8 mouse cellular contexts compared by ENCODE assay signal in the genomic region with DNA sequence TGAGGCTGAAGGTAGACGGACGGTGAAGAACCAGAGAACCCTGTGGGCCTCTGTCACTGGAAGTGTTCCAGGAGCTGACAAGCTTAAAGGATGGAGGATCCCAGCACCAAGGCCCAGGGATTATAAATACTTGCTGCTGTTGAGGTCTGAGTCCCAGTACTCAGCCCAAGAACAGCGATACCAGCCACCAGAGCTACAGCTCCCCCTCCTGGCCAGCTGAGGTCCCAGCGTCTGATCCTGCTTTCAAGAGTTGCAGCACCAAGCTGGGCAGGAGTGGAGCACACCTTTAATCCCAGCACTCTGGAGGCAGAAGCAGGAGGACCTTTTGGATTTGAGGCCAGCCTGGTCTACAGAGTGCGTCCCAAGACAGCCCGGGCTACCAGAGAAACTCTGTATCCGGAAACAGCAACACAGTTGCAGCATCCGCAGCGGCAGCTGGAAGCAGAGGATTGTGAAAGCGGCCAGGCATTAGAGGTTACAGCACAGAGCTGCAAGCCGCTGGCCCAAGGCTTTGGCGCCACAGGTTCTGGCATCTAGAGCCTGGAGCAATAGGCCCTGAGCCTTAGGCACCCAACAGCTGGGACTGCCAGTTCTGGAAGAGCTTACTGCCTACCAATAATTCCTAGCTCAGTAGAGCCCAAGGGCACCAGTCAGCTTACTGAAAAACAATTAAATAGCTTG. TPM values are rescaled to one million over a fixed set of nuclear protein-coding genes. Genes with fewer than 3 reads are reported as not detected.
DNase-seq lines count a peak whose midpoint lies in the region; ATAC-seq and TF ChIP-seq lines count a peak whose summit lies in the region.

No protein-coding gene starts in this region.

- intact Hi-C loops in heart, adult 2 months (cut with DNase I) = loop anchor here (2.0 kb wide), 1 partner anchor 40 kb away; no protein-coding TSS in a partner anchor

- no peaks in the 10 kb centered on the region for H3K9me3 ChIP-seq in midbrain, embryonic 10.5 days (replicated peaks)
- H3K9me3 ChIP-seq in midbrain, embryonic 16.5 days (replicated peaks; ENCODE audit: control insufficient read depth, low read length, poor library complexity, severe bottlenecking) = no peaks in the 10 kb centered on the region
- no peaks in the 10 kb centered on the region for H3K9me3 ChIP-seq in embryonic facial prominence, embryonic 10.5 days

- WGBS in midbrain, embryonic 10.5 days = 37% methylated on average over 12 of the region's 12 CpGs
- WGBS in midbrain, embryonic 16.5 days = 40% methylated on average over 12 of the region's 12 CpGs
- WGBS in embryonic facial prominence, embryonic 10.5 days = 33% methylated on average over 12 of the region's 12 CpGs
- WGBS in heart, adult 2 months = 42% methylated on average over 12 of the region's 12 CpGs

- ATAC-seq in midbrain, embryonic 16.5 days = no peak; the same call in 1 of the 2 replicates

- H3K4me2 ChIP-seq in midbrain, embryonic 16.5 days (ENCODE audit: low read length) = no peak overlapping the region

- TF ChIP-seq EP300 in heart, adult 2 months (IDR thresholded peaks at IDR 0.05; ENCODE audit: insufficient read depth, low read depth, low read length) = 0 out of 2 replicates have a peak, but pooled peaks have one; percentile 21

- peaks cover 22% of the 10 kb centered on the region for H3K27me3 ChIP-seq in midbrain, embryonic 10.5 days (ENCODE audit: low read depth, poor library complexity, severe bottlenecking)
- H3K27me3 ChIP-seq in midbrain, embryonic 16.5 days (ENCODE audit: control insufficient read depth, insufficient read depth, low read depth, low read length) = no peaks in the 10 kb centered on the region
- peaks cover 19% of the 10 kb centered on the region for H3K27me3 ChIP-seq in embryonic facial prominence, embryonic 10.5 days (replicated peaks; ENCODE audit: low read depth, poor library complexity, severe bottlenecking)
- H3K27me3 ChIP-seq in heart, adult 2 months (ENCODE audit: control insufficient read depth, insufficient read depth, low read length) = no peaks in the 10 kb centered on the region
- H3K27me3 ChIP-seq in splenic B cell, adult 2 months (ENCODE audit: control insufficient read depth, insufficient read depth, low read length, poor library complexity, severe bottlenecking) = no peaks in the 10 kb centered on the region

- no peaks in the 10 kb centered on the region for H3K79me2 ChIP-seq in heart, adult 2 months (replicated peaks; ENCODE audit: control insufficient read depth, insufficient read depth, low read length)

- H3K27ac ChIP-seq in midbrain, embryonic 10.5 days (replicated peaks) = 0 out of 2 replicates have a peak overlapping the region, but pooled peaks have one; percentile 4
- no peak overlapping the region for H3K27ac ChIP-seq in midbrain, embryonic 16.5 days (ENCODE audit: low read length)
- H3K27ac ChIP-seq in embryonic facial prominence, embryonic 10.5 days (replicated peaks) = no peak overlapping the region
- H3K27ac ChIP-seq in heart, adult 2 months = no peak overlapping the region

- peak; percentile 92 for TF ChIP-seq CTCF in heart, adult 2 months (IDR thresholded peaks at IDR 0.05)

- TF ChIP-seq POLR2A in heart, adult 2 months (IDR thresholded peaks at IDR 0.05; ENCODE audit: insufficient read depth, low read depth, low read length) = no peak

- H3K36me3 ChIP-seq in midbrain, embryonic 10.5 days = no peaks in the 10 kb centered on the region
- H3K36me3 ChIP-seq in midbrain, embryonic 16.5 days (ENCODE audit: control insufficient read depth, insufficient read depth, low read length) = no peaks in the 10 kb centered on the region
- no peaks in the 10 kb centered on the region for H3K36me3 ChIP-seq in embryonic facial prominence, embryonic 10.5 days (replicated peaks)
- no peaks in the 10 kb centered on the region for H3K36me3 ChIP-seq in heart, adult 2 months (ENCODE audit: control insufficient read depth, insufficient read depth, low read length)
- H3K36me3 ChIP-seq in splenic B cell, adult 2 months (ENCODE audit: control insufficient read depth, insufficient read depth, low read length, poor library complexity, severe bottlenecking) = no peaks in the 10 kb centered on the region

- H3K4me3 ChIP-seq in midbrain, embryonic 10.5 days = no peak overlapping the region
- no peak overlapping the region for H3K4me3 ChIP-seq in midbrain, embryonic 16.5 days (ENCODE audit: low read depth, low read length)
- H3K4me3 ChIP-seq in embryonic facial prominence, embryonic 10.5 days = no peak overlapping the region
- no peak overlapping the region for H3K4me3 ChIP-seq in heart, adult 2 months

- peak; percentile 76 for DNase-seq in midbrain, embryonic 10.5 days (ENCODE audit: low spot score)
- DNase-seq in embryonic facial prominence, embryonic 10.5 days (ENCODE audit: low spot score) = peak; percentile 74
- peak; percentile 69 to 72 for DNase-seq in heart, adult 2 months
- DNase-seq in kidney, adult 9 months = peak; percentile 85
- DNase-seq in liver = peak; percentile 80
- DNase-seq in naive thymus-derived CD4-positive, alpha-beta T cell, adult 2 months (ENCODE audit: low read depth) = peak; percentile 89
- DNase-seq in splenic B cell, adult 2 months (ENCODE audit: low read depth, low spot score) = peak; percentile 55

- peaks cover 8% of the 10 kb centered on the region for H3K4me1 ChIP-seq in midbrain, embryonic 10.5 days
- no peaks in the 10 kb centered on the region for H3K4me1 ChIP-seq in midbrain, embryonic 16.5 days (ENCODE audit: control insufficient read depth, insufficient read depth, low read length)
- H3K4me1 ChIP-seq in embryonic facial prominence, embryonic 10.5 days = peaks cover 17% of the 10 kb centered on the region
- H3K4me1 ChIP-seq in heart, adult 2 months (ENCODE audit: control insufficient read depth, insufficient read depth, low read length) = no peaks in the 10 kb centered on the region

- H3K9ac ChIP-seq in midbrain, embryonic 16.5 days (ENCODE audit: low read depth, low read length) = no peak overlapping the region
- H3K9ac ChIP-seq in heart, adult 2 months (ENCODE audit: low read depth, low read length) = no peak overlapping the region

RNA-seq across cellular contexts. Expression of gene Ddr1, which starts 32.0 kb away (rescaled TPM):
- polyA plus RNA-seq in midbrain, embryonic 10.5 days (2016; fragmentation: Nextera tagmentation; extraction: Ambion mirVana) = 142 and 193 TPM in 2 replicates
- 87.8 and 103 TPM in 2 replicates for polyA plus RNA-seq in midbrain, embryonic 16.5 days (2015; fragmentation: Nextera tagmentation; extraction: Ambion mirVana)
- polyA plus RNA-seq in embryonic facial prominence, embryonic 10.5 days (2016; fragmentation: Nextera tagmentation; extraction: Ambion mirVana) = 49.1 and 65.3 TPM in 2 replicates
- 10 to 100 TPM; 25.9 to 30.6 TPM for total RNA-seq in heart, adult 2 months (2021)
- 24.4 and 27.6 TPM in 2 replicates for polyA plus RNA-seq in heart, adult 2 months (2012; rRNA removed)
